Mouse (Mus musculus): ENCODE measurements at regions not wholly inside any gene's neighbourhood (a gene's known extent, or its start where the extent isn't known, plus 50 kb on each side); places are given as distances from the start of the nearest gene placed in this dataset.
"Not testable (repeated sequence)": the region's sequence is repeated elsewhere in the genome, so short reads cannot be mapped to it uniquely, and the experiment has no call there.

- H3K36me3 ChIP-seq: no peaks in the 10 kb centered on the region
- H3K9ac ChIP-seq: no peak overlapping the region
- no peaks in the 10 kb centered on the region for H3K9me3 ChIP-seq
- no peak for ATAC-seq (ENCODE audit: insufficient read depth, low FRiP score, low read depth)
- H3K4me1 ChIP-seq: no peaks in the 10 kb centered on the region
- H3K27ac ChIP-seq: no peak overlapping the region
- no peak overlapping the region for H3K4me3 ChIP-seq (replicated peaks)
- H3K27me3 ChIP-seq (replicated peaks): no peaks in the 10 kb centered on the region
- 75% methylated on average over 2 of the region's 2 CpGs for WGBS
- no peak overlapping the region for H3K4me2 ChIP-seq
These were observed 323.1 kb downstream of the Trib2 start for GRCm38 (mm10) chr12:15493640-15494039.

- no peaks in the 10 kb centered on the region for H3K27me3 ChIP-seq (replicated peaks)
- no peak overlapping the region for H3K27ac ChIP-seq
- ATAC-seq (ENCODE audit: insufficient read depth, low FRiP score, low read depth): no peak
- H3K4me3 ChIP-seq (replicated peaks): no peak overlapping the region
- no peaks in the 10 kb centered on the region for H3K9me3 ChIP-seq
- 83% methylated on average over 3 of the region's 3 CpGs for WGBS
- no peak overlapping the region for H3K4me2 ChIP-seq
- H3K36me3 ChIP-seq: no peaks in the 10 kb centered on the region
- no peak overlapping the region for H3K9ac ChIP-seq
- H3K4me1 ChIP-seq: no peaks in the 10 kb centered on the region
These were observed 344.0 kb downstream of the Trib2 start for GRCm38 (mm10) chr12:15472741-15473140.

- no peak overlapping the region for H3K27ac ChIP-seq
- ATAC-seq (ENCODE audit: insufficient read depth, low FRiP score, low read depth): no peak
These were observed 357.3 kb downstream of the Trib2 start for GRCm38 (mm10) chr12:15459429-15459828.

GRCm38 (mm10) chr12:15456369-15456768, 360.4 kb downstream of the Trib2 start:
- not testable (repeated sequence) for ATAC-seq (ENCODE audit: insufficient read depth, low FRiP score, low read depth); H3K27me3 ChIP-seq (replicated peaks); H3K4me3 ChIP-seq (replicated peaks); H3K9ac ChIP-seq; H3K27ac ChIP-seq; H3K4me1 ChIP-seq; H3K9me3 ChIP-seq; H3K36me3 ChIP-seq; H3K4me2 ChIP-seq

More at GRCm38 (mm10) chr12:15459429-15459828, 357.3 kb downstream of the Trib2 start:
- H3K36me3 ChIP-seq: no peaks in the 10 kb centered on the region
- H3K9ac ChIP-seq: no peak overlapping the region
- H3K4me2 ChIP-seq: no peak overlapping the region
- no peaks in the 10 kb centered on the region for H3K4me1 ChIP-seq
- 91% methylated on average over 1 of the region's 1 CpGs for WGBS
- H3K27me3 ChIP-seq (replicated peaks): no peaks in the 10 kb centered on the region
- H3K4me3 ChIP-seq (replicated peaks): no peak overlapping the region
- H3K9me3 ChIP-seq: no peaks in the 10 kb centered on the region

GRCm38 (mm10) chr12:15455744-15456143, 361.0 kb downstream of the Trib2 start:
- WGBS: 95% methylated on average over 2 of the region's 2 CpGs
- H3K27me3 ChIP-seq (replicated peaks): no peaks in the 10 kb centered on the region

GRCm38 (mm10) chr12:15449484-15449883, 367.2 kb downstream of the Trib2 start:
- no peak overlapping the region for H3K27ac ChIP-seq
- ATAC-seq (ENCODE audit: insufficient read depth, low FRiP score, low read depth): no peak
- H3K4me2 ChIP-seq: no peak overlapping the region
- no peaks in the 10 kb centered on the region for H3K9me3 ChIP-seq
- no peak overlapping the region for H3K9ac ChIP-seq
- no peaks in the 10 kb centered on the region for H3K27me3 ChIP-seq (replicated peaks)
- H3K4me1 ChIP-seq: no peaks in the 10 kb centered on the region
- no peak overlapping the region for H3K4me3 ChIP-seq (replicated peaks)
- no peaks in the 10 kb centered on the region for H3K36me3 ChIP-seq
- WGBS: 70% methylated on average over 4 of the region's 4 CpGs

More at GRCm38 (mm10) chr12:15455744-15456143, 361.0 kb downstream of the Trib2 start:
- no peak overlapping the region for H3K4me3 ChIP-seq (replicated peaks)
- no peak for ATAC-seq (ENCODE audit: insufficient read depth, low FRiP score, low read depth)
- no peaks in the 10 kb centered on the region for H3K4me1 ChIP-seq
- H3K27ac ChIP-seq: no peak overlapping the region
- no peaks in the 10 kb centered on the region for H3K9me3 ChIP-seq
- no peak overlapping the region for H3K9ac ChIP-seq
- no peak overlapping the region for H3K4me2 ChIP-seq
- no peaks in the 10 kb centered on the region for H3K36me3 ChIP-seq

- no peak overlapping the region for H3K27ac ChIP-seq
- H3K4me3 ChIP-seq (replicated peaks): no peak overlapping the region
- no peak for ATAC-seq (ENCODE audit: insufficient read depth, low FRiP score, low read depth)
- no peaks in the 10 kb centered on the region for H3K36me3 ChIP-seq
- no peaks in the 10 kb centered on the region for H3K9me3 ChIP-seq
- H3K4me2 ChIP-seq: no peak overlapping the region
- 13% methylated on average over 4 of the region's 4 CpGs for WGBS
- no peaks in the 10 kb centered on the region for H3K4me1 ChIP-seq
- H3K9ac ChIP-seq: no peak overlapping the region
- H3K27me3 ChIP-seq (replicated peaks): no peaks in the 10 kb centered on the region
These were observed 400.4 kb downstream of the Trib2 start for GRCm38 (mm10) chr12:15416180-15416766.

GRCm38 (mm10) chr12:15410419-15410818, 406.3 kb downstream of the Trib2 start:
- 63% methylated on average over 3 of the region's 3 CpGs for WGBS
- ATAC-seq (ENCODE audit: insufficient read depth, low FRiP score, low read depth): no peak

GRCm38 (mm10) chr12:15407577-15407976, 409.1 kb downstream of the Trib2 start:
- H3K36me3 ChIP-seq; ATAC-seq (ENCODE audit: insufficient read depth, low FRiP score, low read depth); H3K4me1 ChIP-seq; H3K9me3 ChIP-seq; H3K27me3 ChIP-seq (replicated peaks); H3K4me3 ChIP-seq (replicated peaks); H3K4me2 ChIP-seq; H3K27ac ChIP-seq; H3K9ac ChIP-seq: not testable (repeated sequence)
- WGBS: 72% methylated on average over 3 of the region's 3 CpGs

More at GRCm38 (mm10) chr12:15410419-15410818, 406.3 kb downstream of the Trib2 start:
- Histone ChIP-seq H3K4me2 (no peak overlapping the region), H3K36me3 (no peaks in the 10 kb centered on the region), H3K4me3 (replicated peaks) (no peak overlapping the region), H3K4me1 (no peaks in the 10 kb centered on the region), H3K9me3 (no peaks in the 10 kb centered on the region), H3K27ac (no peak overlapping the region), H3K27me3 (replicated peaks) (no peaks in the 10 kb centered on the region), H3K9ac (no peak overlapping the region)

GRCm38 (mm10) chr12:15392641-15393040, 424.1 kb downstream of the Trib2 start:
- 58% methylated on average over 3 of the region's 3 CpGs for WGBS

GRCm38 (mm10) chr12:15388574-15388973, 428.1 kb downstream of the Trib2 start:
- Histone ChIP-seq H3K27me3 (replicated peaks) (no peaks in the 10 kb centered on the region), H3K36me3 (no peaks in the 10 kb centered on the region), H3K4me1 (no peaks in the 10 kb centered on the region), H3K27ac (no peak overlapping the region), H3K9me3 (no peaks in the 10 kb centered on the region), H3K4me3 (replicated peaks) (no peak overlapping the region), H3K4me2 (no peak overlapping the region), H3K9ac (no peak overlapping the region)
- WGBS: 76% methylated on average over 1 of the region's 1 CpGs
- ATAC-seq (ENCODE audit: insufficient read depth, low FRiP score, low read depth): no peak

More at GRCm38 (mm10) chr12:15392641-15393040, 424.1 kb downstream of the Trib2 start:
- no peak for ATAC-seq (ENCODE audit: insufficient read depth, low FRiP score, low read depth)
- Histone ChIP-seq H3K27ac (no peak overlapping the region), H3K4me3 (replicated peaks) (no peak overlapping the region), H3K4me2 (no peak overlapping the region), H3K9me3 (no peaks in the 10 kb centered on the region), H3K9ac (no peak overlapping the region), H3K4me1 (no peaks in the 10 kb centered on the region), H3K27me3 (replicated peaks) (no peaks in the 10 kb centered on the region), H3K36me3 (no peaks in the 10 kb centered on the region)

- Histone ChIP-seq H3K9me3 (no peaks in the 10 kb centered on the region), H3K9ac (no peak overlapping the region), H3K4me1 (no peaks in the 10 kb centered on the region), H3K4me2 (no peak overlapping the region), H3K36me3 (no peaks in the 10 kb centered on the region), H3K4me3 (replicated peaks) (no peak overlapping the region), H3K27me3 (replicated peaks) (no peaks in the 10 kb centered on the region), H3K27ac (no peak overlapping the region)
- ATAC-seq (ENCODE audit: insufficient read depth, low FRiP score, low read depth): no peak
- 61% methylated on average over 1 of the region's 1 CpGs for WGBS
These were observed 458.9 kb downstream of the Trib2 start for GRCm38 (mm10) chr12:15357808-15358207.
